Mouse (Mus musculus) forebrain, embryonic 14.5 days (tissue): ENCODE results near the gene Slfn5. TPM values are rescaled to one million over a fixed set of nuclear protein-coding genes. Genes with fewer than 3 reads are reported as not detected.
"Not testable (repeated sequence)": the region's sequence is repeated elsewhere in the genome, so short reads cannot be mapped to it uniquely, and the experiment has no call there.

ENCODE experiments used
- ATAC-seq: fragments of 200-750 bp; cut with Nextera tagmentation; 2 replicates; pipeline ENCODE4 v1.8.0; 2017; ENCODE audit warnings: mild to moderate bottlenecking, moderate library complexity
- DNase-seq: peaks from one replicate; pipeline ENCODE4 v3.0.0-alpha.2; 2015; ENCODE audit warnings: low spot score
- H3K27ac ChIP-seq: fragments of 300-500 bp; sonication (generic); 2 replicates; pipeline ENCODE4 v1.5.1; 2014; ENCODE audit warnings: low read depth, mild to moderate bottlenecking, control low read depth, low read length, moderate library complexity
- H3K27me3 ChIP-seq: fragments of 300-500 bp; sonication (generic); replicated peaks from 2 replicates; pipeline ENCODE4 v1.6.1; 2014; ENCODE audit warnings: low read length, control low read depth, mixed read lengths; ENCODE audit not compliant: control insufficient read depth, insufficient read depth
- H3K36me3 ChIP-seq: fragments of 300-500 bp; sonication (generic); 2 replicates; pipeline ENCODE4 v1.6.1; 2014; ENCODE audit warnings: low read length, control low read depth; ENCODE audit not compliant: control insufficient read depth, insufficient read depth
- H3K4me1 ChIP-seq: fragments of 300-500 bp; sonication (generic); 2 replicates; pipeline ENCODE4 v1.6.1; 2014; ENCODE audit warnings: antibody characterized with exemption, low read length, control low read depth; ENCODE audit not compliant: control insufficient read depth, insufficient read depth
- H3K4me2 ChIP-seq: fragments of 300-500 bp; sonication (generic); 2 replicates; pipeline ENCODE4 v1.6.1; 2014; ENCODE audit warnings: mild to moderate bottlenecking, control low read depth, low read length
- H3K4me3 ChIP-seq: fragments of 300-500 bp; sonication (generic); 2 replicates; pipeline ENCODE4 v1.5.1; 2014; ENCODE audit warnings: low read depth, low read length, control low read depth
- H3K9ac ChIP-seq: fragments of 300-500 bp; sonication (generic); 2 replicates; pipeline ENCODE4 v1.6.1; 2014; ENCODE audit warnings: mild to moderate bottlenecking, low read length, control low read depth, moderate library complexity
- H3K9me3 ChIP-seq: fragments of 300-500 bp; sonication (generic); replicated peaks from 2 replicates; pipeline ENCODE4 v1.6.1; 2016; ENCODE audit warnings: low read length, control low read depth, mixed read lengths; ENCODE audit not compliant: control insufficient read depth
- WGBS: fragments of 180-500 bp; shearing (Covaris S2); extraction: QIAGEN DNeasy Blood & Tissue Kit; methylation state at CpG from one replicate; pipeline ENCODE4 v1.1.7; 2014; 5-methylcytosine and 5-hydroxymethylcytosine counted together
- polyA plus RNA-seq: library from polyadenylated mRNA; unstranded; fragments of >200 nt; fragmentation: Nextera tagmentation; extraction: Ambion mirVana; gene quantifications from 2 replicates; pipeline ENCODE4 v1.2.1, GENCODE M21; 2014

Slfn5 gene
- polyA plus RNA-seq, 1 experiment from 2014 or later = 0.41 TPM

- H3K36me3 ChIP-seq = no peaks in the 10 kb centered on the region
- H3K4me3 ChIP-seq = no peak overlapping the region
- H3K9me3 ChIP-seq = no peaks in the 10 kb centered on the region
- H3K4me1 ChIP-seq = no peaks in the 10 kb centered on the region
- no peak for ATAC-seq
- 81% methylated on average over 6 of the region's 6 CpGs for WGBS
- no peak overlapping the region for H3K27ac ChIP-seq
- no peak overlapping the region for H3K9ac ChIP-seq
- H3K4me2 ChIP-seq = no peak overlapping the region
- H3K27me3 ChIP-seq = peaks cover 36% of the 10 kb centered on the region
- DNase-seq = no peak
These were observed 3.5 kb downstream of the Slfn5 start for GRCm38 (mm10) chr11:82954631-82955030.

GRCm38 (mm10) chr11:82956925-82957324, 5.8 kb downstream of the Slfn5 start:
- Histone ChIP-seq H3K9ac (no peak overlapping the region), H3K4me1 (no peaks in the 10 kb centered on the region), H3K27ac (no peak overlapping the region), H3K9me3 (no peaks in the 10 kb centered on the region), H3K27me3 (peaks cover 21% of the 10 kb centered on the region), H3K4me3 (no peak overlapping the region), H3K36me3 (no peaks in the 10 kb centered on the region), H3K4me2 (no peak overlapping the region)
- 84% methylated on average over 10 of the region's 10 CpGs for WGBS
- ATAC-seq = no peak
- no peak for DNase-seq

- Histone ChIP-seq H3K4me3 (no peak overlapping the region), H3K9ac (no peak overlapping the region), H3K36me3 (no peaks in the 10 kb centered on the region), H3K4me2 (no peak overlapping the region), H3K9me3 (no peaks in the 10 kb centered on the region), H3K4me1 (no peaks in the 10 kb centered on the region), H3K27ac (no peak overlapping the region), H3K27me3 (0 out of 2 replicates have a peak, but pooled peaks cover 2% of the 10 kb centered on the region)
- ATAC-seq (no peak), DNase-seq (peak; percentile 46)
- 21% methylated on average over 4 of the region's 4 CpGs for WGBS
These were observed 8.5 kb downstream of the Slfn5 start for GRCm38 (mm10) chr11:82959613-82960012.

GRCm38 (mm10) chr11:82961743-82962142, 10.6 kb downstream of the Slfn5 start:
- Histone ChIP-seq H3K4me1 (no peaks in the 10 kb centered on the region), H3K4me2 (no peak overlapping the region), H3K27me3 (no peaks in the 10 kb centered on the region), H3K27ac (no peak overlapping the region), H3K9me3 (no peaks in the 10 kb centered on the region), H3K4me3 (no peak overlapping the region), H3K36me3 (no peaks in the 10 kb centered on the region), H3K9ac (no peak overlapping the region)
- 78% methylated on average over 2 of the region's 2 CpGs for WGBS
- DNase-seq (no peak), ATAC-seq (no peak)

- Histone ChIP-seq H3K4me2 (no peak overlapping the region), H3K9me3 (no peaks in the 10 kb centered on the region), H3K27me3 (no peaks in the 10 kb centered on the region), H3K36me3 (no peaks in the 10 kb centered on the region), H3K4me3 (no peak overlapping the region), H3K27ac (no peak overlapping the region), H3K4me1 (no peaks in the 10 kb centered on the region), H3K9ac (no peak overlapping the region)
- ATAC-seq = no peak
- DNase-seq = no peak
- WGBS = 92% methylated on average over 8 of the region's 8 CpGs
These were observed 11.1 kb downstream of the Slfn5 start for GRCm38 (mm10) chr11:82962215-82962614.

- H3K4me2 ChIP-seq = peak overlapping the region; percentile 45
- peak overlapping the region; percentile 56 for H3K9ac ChIP-seq
- 9% methylated on average over 31 of the region's 31 CpGs for WGBS
- peak; percentile 75; the same call in 1 of the 2 replicates for ATAC-seq
- DNase-seq = peak; percentile 73
- no peaks in the 10 kb centered on the region for H3K4me1 ChIP-seq
- H3K27ac ChIP-seq = no peak overlapping the region
- H3K4me3 ChIP-seq = peak overlapping the region; percentile 11; the same call in 1 of the 2 replicates
- H3K27me3 ChIP-seq = no peaks in the 10 kb centered on the region
- H3K36me3 ChIP-seq = no peaks in the 10 kb centered on the region
- no peaks in the 10 kb centered on the region for H3K9me3 ChIP-seq
These were observed 19.8 kb downstream of the Slfn5 start for GRCm38 (mm10) chr11:82970712-82971589.

- no peaks in the 10 kb centered on the region for H3K27me3 ChIP-seq
- DNase-seq (no peak), ATAC-seq (0 out of 2 replicates have a peak, but pooled peaks have one; percentile 18)
- H3K4me2 ChIP-seq = peak overlapping the region; percentile 45
- H3K4me1 ChIP-seq = no peaks in the 10 kb centered on the region
- no peaks in the 10 kb centered on the region for H3K36me3 ChIP-seq
- no peaks in the 10 kb centered on the region for H3K9me3 ChIP-seq
- no peak overlapping the region for H3K27ac ChIP-seq
- 76% methylated on average over 9 of the region's 11 CpGs for WGBS
- H3K9ac ChIP-seq = peak overlapping the region; percentile 56
- H3K4me3 ChIP-seq = no peak overlapping the region; the same call in 1 of the 2 replicates
These were observed 20.4 kb downstream of the Slfn5 start for GRCm38 (mm10) chr11:82971590-82971974.

GRCm38 (mm10) chr11:82973916-82974315, 22.8 kb downstream of the Slfn5 start:
- DNase-seq = no peak
- H3K27me3 ChIP-seq = no peaks in the 10 kb centered on the region
- 73% methylated on average over 5 of the region's 5 CpGs for WGBS
- H3K4me1 ChIP-seq = no peaks in the 10 kb centered on the region
- H3K36me3 ChIP-seq = no peaks in the 10 kb centered on the region
- H3K9ac ChIP-seq = no peak overlapping the region
- no peak overlapping the region for H3K4me3 ChIP-seq
- no peak overlapping the region for H3K27ac ChIP-seq
- ATAC-seq = no peak
- H3K4me2 ChIP-seq = no peak overlapping the region
- no peaks in the 10 kb centered on the region for H3K9me3 ChIP-seq

- not testable (repeated sequence) for H3K4me1 ChIP-seq, H3K4me3 ChIP-seq, H3K36me3 ChIP-seq, H3K4me2 ChIP-seq, DNase-seq, ATAC-seq, H3K27ac ChIP-seq, H3K27me3 ChIP-seq, H3K9ac ChIP-seq, H3K9me3 ChIP-seq
- WGBS = 98% methylated on average over 2 of the region's 2 CpGs
These were observed 31.3 kb downstream of the Slfn5 start for GRCm38 (mm10) chr11:82982409-82982808.
